Mouse (Mus musculus) cerebellum, adult 2 months (tissue): ENCODE results near the gene Nfe2l1. TPM values are rescaled to one million over a fixed set of nuclear protein-coding genes. Genes with fewer than 3 reads are reported as not detected.

ENCODE experiments used
- DNase-seq, 2 experiments: peaks; one replicate each; pipeline ENCODE4 v3.0.0; 2021
- H3K27ac ChIP-seq: fragments of 200-500 bp; 2 replicates; pipeline ENCODE4 v1.5.1; 2012; ENCODE audit warnings: low read length, control low read depth, inconsistent platforms; ENCODE audit not compliant: insufficient read depth
- H3K27me3 ChIP-seq: fragments of 200-500 bp; 2 replicates; pipeline ENCODE4 v1.6.1; 2012; ENCODE audit warnings: inconsistent platforms, mild to moderate bottlenecking, low read length, moderate library complexity; ENCODE audit not compliant: control insufficient read depth, insufficient read depth
- H3K4me1 ChIP-seq: fragments of 200-500 bp; 2 replicates; pipeline ENCODE4 v1.6.1; 2011; ENCODE audit warnings: low read length; ENCODE audit not compliant: control insufficient read depth, insufficient read depth
- H3K4me3 ChIP-seq: fragments of 200-500 bp; replicated peaks from 2 replicates; pipeline ENCODE3; 2011; ENCODE audit warnings: mild to moderate bottlenecking, low read depth, low read length, control low read depth; ENCODE audit not compliant: insufficient read depth
- CTCF ChIP-seq: fragments of 200-500 bp; IDR thresholded peaks from 2 replicates; pipeline ENCODE4 v1.5.1; 2011; ENCODE audit warnings: low read depth, mild to moderate bottlenecking, control low read depth, low read length, moderate library complexity, borderline replicate concordance; ENCODE audit not compliant: insufficient read depth
- POLR2A ChIP-seq: fragments of 200-500 bp; IDR thresholded peaks from 2 replicates; pipeline ENCODE4 v1.6.1; 2011; ENCODE audit warnings: low read length, control low read depth, borderline replicate concordance; ENCODE audit not compliant: insufficient read depth
- WGBS: fragments of 180-500 bp; shearing (Covaris S2); methylation state at CpG from one replicate; pipeline ENCODE4 v1.1.7; 2018; 5-methylcytosine and 5-hydroxymethylcytosine counted together
- polyA plus RNA-seq: library from polyadenylated mRNA; depleted of rRNA; stranded (reverse); fragments of >200 nt; gene quantifications from 2 replicates; pipeline ENCODE4 v1.2.3, GENCODE M21; 2012

Gene Nfe2l1
- polyA plus RNA-seq, 1 experiment = 215 TPM

- no peak for DNase-seq
- Histone ChIP-seq H3K4me3 (no peak overlapping the region), H3K27me3 (no peaks in the 10 kb centered on the region), H3K4me1 (peaks cover 7% of the 10 kb centered on the region), H3K27ac (no peak overlapping the region)
- no peak for TF ChIP-seq POLR2A
- no peak for TF ChIP-seq CTCF
- whole genome bisulfite sequencing = 94% methylated on average over 7 of the region's 7 CpGs
These were observed 9.7 kb upstream of the Nfe2l1 start for GRCm38 (mm10) chr11:96839428-96839827.

GRCm38 (mm10) chr11:96838341-96838740 is 8.6 kb upstream of the Nfe2l1 start:
- H3K4me1 ChIP-seq = peaks cover 7% of the 10 kb centered on the region
- no peaks in the 10 kb centered on the region for H3K27me3 ChIP-seq
- TF ChIP-seq CTCF (no peak), POLR2A (no peak)
- no peak overlapping the region for H3K27ac ChIP-seq
- DNase-seq = no peak
- no peak overlapping the region for H3K4me3 ChIP-seq
- WGBS = 79% methylated on average over 4 of the region's 4 CpGs

GRCm38 (mm10) chr11:96837298-96837697 is 7.5 kb upstream of the Nfe2l1 start:
- Histone ChIP-seq H3K4me3 (no peak overlapping the region), H3K4me1 (peaks cover 7% of the 10 kb centered on the region), H3K27ac (no peak overlapping the region), H3K27me3 (no peaks in the 10 kb centered on the region)
- TF ChIP-seq POLR2A (no peak), CTCF (peak; percentile 53; the same call in 1 of the 2 replicates)
- peak in 1 of 2 experiments; percentile 18 for DNase-seq
- WGBS = 25% methylated on average over 9 of the region's 9 CpGs

- TF ChIP-seq CTCF = no peak
- no peak for TF ChIP-seq POLR2A
- 100% methylated on average over 1 of the region's 1 CpGs for whole genome bisulfite sequencing
These were observed 4.4 kb upstream of the Nfe2l1 start for GRCm38 (mm10) chr11:96834127-96834526.

GRCm38 (mm10) chr11:96832973-96833372 is 3.2 kb upstream of the Nfe2l1 start:
- Histone ChIP-seq H3K27ac (no peak overlapping the region), H3K4me1 (no peaks in the 10 kb centered on the region), H3K4me3 (no peak overlapping the region), H3K27me3 (no peaks in the 10 kb centered on the region)
- no peak for DNase-seq
- no peak for TF ChIP-seq POLR2A
- TF ChIP-seq CTCF = no peak
- WGBS = 60% methylated on average over 2 of the region's 2 CpGs

More at GRCm38 (mm10) chr11:96834127-96834526, 4.4 kb upstream of the Nfe2l1 start:
- H3K4me1 ChIP-seq = no peaks in the 10 kb centered on the region
- no peaks in the 10 kb centered on the region for H3K27me3 ChIP-seq
- no peak overlapping the region for H3K27ac ChIP-seq
- H3K4me3 ChIP-seq = no peak overlapping the region
- DNase-seq = no peak

- 90% methylated on average over 3 of the region's 3 CpGs for WGBS
- Histone ChIP-seq H3K27me3 (no peaks in the 10 kb centered on the region), H3K4me1 (peaks cover 3% of the 10 kb centered on the region)
These were observed 2.8 kb upstream of the Nfe2l1 start for GRCm38 (mm10) chr11:96832541-96832940.

GRCm38 (mm10) chr11:96831516-96831915 is 1.7 kb upstream of the Nfe2l1 start:
- TF ChIP-seq CTCF (no peak), POLR2A (no peak)
- 85% methylated on average over 4 of the region's 4 CpGs for WGBS
- Histone ChIP-seq H3K4me1 (peaks cover 7% of the 10 kb centered on the region), H3K27ac (no peak overlapping the region), H3K27me3 (no peaks in the 10 kb centered on the region), H3K4me3 (no peak overlapping the region)
- DNase-seq = no peak

More at GRCm38 (mm10) chr11:96832541-96832940, 2.8 kb upstream of the Nfe2l1 start:
- DNase-seq = no peak
- TF ChIP-seq POLR2A (no peak), CTCF (no peak)
- Histone ChIP-seq H3K4me3 (no peak overlapping the region), H3K27ac (no peak overlapping the region)

GRCm38 (mm10) chr11:96830539-96831216 is 910 bp upstream of the Nfe2l1 start:
- Histone ChIP-seq H3K27me3 (no peaks in the 10 kb centered on the region), H3K4me3 (peak overlapping the region; percentile 70), H3K27ac (peak overlapping the region; percentile 37), H3K4me1 (peaks cover 14% of the 10 kb centered on the region)
- no peak for DNase-seq
- WGBS = 21% methylated on average over 13 of the region's 13 CpGs
- TF ChIP-seq CTCF = no peak
- TF ChIP-seq POLR2A = no peak
